In genomic region chr10:95729890-95730289, GRCm38 (mm10) we compare ENCODE assay signal across 11 mouse cellular contexts. TPM values are rescaled to one million over a fixed set of nuclear protein-coding genes. Genes with fewer than 3 reads are reported as not detected.
DNase-seq lines count a peak whose midpoint lies in the region; ATAC-seq and TF ChIP-seq lines count a peak whose summit lies in the region.
"Had no signal": no experiment of that assay in that cellular context is flagged by ENCODE, and none has a peak within 500 bp of the region (broad histone marks: within the 10 kb centered on the region; RNA-seq: fewer than 3 reads in every experiment).

No protein-coding gene starts in this region.

- no peak overlapping the region for H3K4me3 ChIP-seq in lung, embryonic 14.5 days (ENCODE audit: low read depth, low read length)
- H3K4me3 ChIP-seq in forebrain, embryonic 14.5 days (ENCODE audit: low read depth, low read length) = no peak overlapping the region

- peak; percentile 86 for ATAC-seq in lung, embryonic 14.5 days (ENCODE audit: insufficient read depth)
- ATAC-seq in forebrain, embryonic 14.5 days = peak; percentile 71; the same call in 1 of the 2 replicates
- no peak for ATAC-seq in erythroid progenitor cell, adult 5-6 weeks (replicated peaks; ENCODE audit: low FRiP score, poor library complexity, severe bottlenecking)

- H3K4me1 ChIP-seq in lung, embryonic 14.5 days (ENCODE audit: insufficient read depth) = no peaks in the 10 kb centered on the region
- peaks cover 6% of the 10 kb centered on the region; the same call in 1 of the 2 replicates for H3K4me1 ChIP-seq in forebrain, embryonic 14.5 days (ENCODE audit: control insufficient read depth, insufficient read depth, low read length)

- H3K9me3 ChIP-seq in lung, embryonic 14.5 days (ENCODE audit: low read depth, low read length) = no peaks in the 10 kb centered on the region; the same call in 1 of the 2 replicates
- H3K9me3 ChIP-seq in forebrain, embryonic 14.5 days (replicated peaks; ENCODE audit: control insufficient read depth, low read length) = no peaks in the 10 kb centered on the region

- no peak for TF ChIP-seq CTCF in lung, embryonic 14.5 days (IDR thresholded peaks at IDR 0.05; ENCODE audit: low read depth)

- H3K9ac ChIP-seq in lung, embryonic 14.5 days = no peak overlapping the region
- no peak overlapping the region for H3K9ac ChIP-seq in forebrain, embryonic 14.5 days (ENCODE audit: low read length)

- WGBS in lung, embryonic 14.5 days = 29% methylated on average over 9 of the region's 9 CpGs
- 21% methylated on average over 9 of the region's 9 CpGs for WGBS in forebrain, embryonic 14.5 days

- H3K27ac ChIP-seq in lung, embryonic 14.5 days (ENCODE audit: low read depth) = no peak overlapping the region
- H3K27ac ChIP-seq in forebrain, embryonic 14.5 days (ENCODE audit: low read depth, low read length) = no peak overlapping the region
- H3K27ac ChIP-seq: macrophage had no signal

- H3K36me3 ChIP-seq in lung, embryonic 14.5 days (ENCODE audit: insufficient read depth) = no peaks in the 10 kb centered on the region
- no peaks in the 10 kb centered on the region for H3K36me3 ChIP-seq in forebrain, embryonic 14.5 days (ENCODE audit: control insufficient read depth, insufficient read depth, low read length)

- H3K4me2 ChIP-seq in lung, embryonic 14.5 days = no peak overlapping the region
- no peak overlapping the region for H3K4me2 ChIP-seq in forebrain, embryonic 14.5 days (ENCODE audit: low read length)

- no peaks in the 10 kb centered on the region for H3K27me3 ChIP-seq in lung, embryonic 14.5 days (ENCODE audit: insufficient read depth, low read length)
- H3K27me3 ChIP-seq in forebrain, embryonic 14.5 days (replicated peaks; ENCODE audit: control insufficient read depth, insufficient read depth, low read length) = no peaks in the 10 kb centered on the region

- DNase-seq in lung, embryonic 14.5 days = peak; percentile 73
- no peak for DNase-seq in lung, adult 18-20 months
- peak; percentile 51 for DNase-seq in forebrain, embryonic 14.5 days (ENCODE audit: low spot score)
- peak; percentile 53 for DNase-seq in kidney, postnatal 10 days
- DNase-seq in retina, embryonic 14.5 days (ENCODE audit: low spot score) = peak; percentile 59
- no peak for DNase-seq in adipocyte (ENCODE audit: low spot score)
- no peak for DNase-seq in lung, postnatal 25 days (ENCODE audit: low spot score)

RNA-seq across cellular contexts. Expression of gene Anapc15-ps, which starts 56.6 kb away (rescaled TPM):
- polyA plus RNA-seq in lung, embryonic 14.5 days (2014; fragmentation: Nextera tagmentation; extraction: Ambion mirVana) = not detected in 2 replicates
- polyA plus RNA-seq in forebrain, embryonic 14.5 days (2014; fragmentation: Nextera tagmentation; extraction: Ambion mirVana) = not detected in 2 replicates
- not detected in 2 replicates for total RNA-seq in erythroid progenitor cell, adult 5-6 weeks (2015; ENCODE audit: low replicate concordance)
- total RNA-seq in erythroid progenitor cell, adult 5-6 weeks (2017; ENCODE audit: low replicate concordance) = not detected in 2 replicates
- total RNA-seq: MEL had no signal
- polyA plus RNA-seq: cortical plate, adult 2 months had no signal

Comparison
In these comparisons a context has a peak if more than half of its experiments do, and no peak if none do; other contexts are left out.
1. DNase-seq: peak in lung, embryonic 14.5 days (single experiment), forebrain, embryonic 14.5 days (single experiment), kidney, postnatal 10 days (single experiment) and retina, embryonic 14.5 days (single experiment); none in lung, adult 18-20 months (0 of 2), adipocyte (single experiment) and lung, postnatal 25 days (single experiment).